Mouse (Mus musculus) lung, adult 2 months (tissue): ENCODE measurements around the gene Tpp1.

Source experiments
- CTCF ChIP-seq: fragments of 200-500 bp; IDR thresholded peaks from 2 replicates; pipeline ENCODE4 v1.5.1; 2011; ENCODE audit warnings: mild to moderate bottlenecking, low read length, control low read depth; ENCODE audit not compliant: insufficient read depth
- POLR2A ChIP-seq: fragments of 200-500 bp; IDR thresholded peaks from 2 replicates; pipeline ENCODE4 v1.6.1; 2011; ENCODE audit warnings: low read depth, mild to moderate bottlenecking, control low read depth, low read length, borderline replicate concordance; ENCODE audit errors: extremely low read depth

DNA sequence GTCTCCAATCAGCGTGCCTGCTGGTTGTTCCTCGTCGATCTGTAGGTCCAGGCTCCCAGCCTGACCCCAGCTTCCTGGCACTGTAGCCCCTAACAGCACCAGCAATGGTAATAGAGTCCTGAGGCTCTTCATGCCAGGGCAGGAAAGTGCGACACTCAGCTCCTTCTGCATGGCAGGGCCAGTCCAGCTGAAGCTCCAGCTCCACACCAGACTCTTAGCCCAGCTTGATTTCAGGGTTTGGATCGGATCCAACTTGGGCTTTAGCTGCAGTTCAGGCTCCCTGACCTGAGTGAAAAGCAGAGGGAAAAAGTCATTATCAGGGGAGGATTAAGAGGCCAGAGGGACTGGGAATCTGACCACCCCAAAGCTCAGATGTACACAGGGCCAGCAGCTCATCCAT lies 21.0 kb upstream of the Tpp1 start:
- TF ChIP-seq POLR2A (no peak), CTCF (no peak)
